Mouse (Mus musculus) cortical plate, adult 2 months (tissue): ENCODE data around the gene Nectin1.

Experiments used
- CTCF ChIP-seq: fragments of 200-500 bp; IDR thresholded peaks from 2 replicates; pipeline ENCODE4 v1.5.1; 2011; ENCODE audit warnings: mild to moderate bottlenecking, control low read depth, low read length; ENCODE audit not compliant: insufficient read depth; ENCODE audit errors: extremely low read depth
- POLR2A ChIP-seq: fragments of 200-500 bp; IDR thresholded peaks from 2 replicates; pipeline ENCODE4 v1.6.1; 2011; ENCODE audit warnings: mild to moderate bottlenecking, low read length, control low read depth; ENCODE audit not compliant: insufficient read depth; ENCODE audit errors: extremely low read depth

DNA sequence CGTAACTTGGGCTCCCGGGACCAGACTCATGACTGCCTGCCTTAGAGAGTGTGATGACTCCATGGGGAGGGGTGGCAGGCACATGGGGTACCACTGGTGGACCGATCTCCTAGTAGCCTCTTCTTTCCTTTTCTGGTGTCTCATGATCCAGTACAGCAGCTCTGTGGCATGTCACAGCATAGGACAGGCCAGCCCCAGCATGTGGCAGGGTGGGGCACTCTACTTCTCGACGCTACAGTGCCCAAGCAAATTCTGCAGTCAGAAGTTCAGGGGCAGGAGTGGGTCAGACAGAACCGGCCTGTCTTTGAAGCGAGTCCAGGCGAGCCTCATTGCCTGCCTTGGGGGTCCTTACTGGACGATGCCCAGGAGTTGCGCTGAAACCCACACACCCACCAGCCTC lies 13.4 kb downstream of the Nectin1 start:
- TF ChIP-seq POLR2A: no peak
- TF ChIP-seq CTCF: no peak
